Mouse (Mus musculus) left cerebral cortex, adult 2 months (tissue): ENCODE data around the gene Zbp1. TPM values are rescaled to one million over a fixed set of nuclear protein-coding genes. Genes with fewer than 3 reads are reported as not detected.

Source experiments
- DNase-seq, 2 experiments: peaks; one replicate each; pipeline ENCODE4 v3.0.0; 2021 to 2022; ENCODE audit warnings: low spot score in 2 of 2, mixed read lengths in 1 of 2; ENCODE audit errors: extremely low spot score in 1 of 2
- H3K27ac ChIP-seq: fragments of 200-600 bp; 2 replicates; pipeline ENCODE4 v1.8.1; 2022
- H3K4me3 ChIP-seq: fragments of 200-600 bp; 2 replicates; pipeline ENCODE4 v1.8.1; 2022
- CTCF ChIP-seq: fragments of 200-600 bp; IDR thresholded peaks from 2 replicates; pipeline ENCODE4 v1.8.1; 2022; ENCODE audit warnings: antibody characterized with exemption, mild to moderate bottlenecking, moderate library complexity
- intact Hi-C: fragments of 180-260 bp; cut with DNase I; formaldehyde crosslinking; loops from one replicate; pipeline ENCODE4 v1.15.1; 2025
- total RNA-seq, 2 experiments: library from RNA; stranded (reverse); gene quantifications; 2 replicates each; pipeline ENCODE4 v1.2.3; 2021

Gene Zbp1
- total RNA-seq, 2 experiments from 2014 or later: 0.36 TPM; not detected in 1

DNA sequence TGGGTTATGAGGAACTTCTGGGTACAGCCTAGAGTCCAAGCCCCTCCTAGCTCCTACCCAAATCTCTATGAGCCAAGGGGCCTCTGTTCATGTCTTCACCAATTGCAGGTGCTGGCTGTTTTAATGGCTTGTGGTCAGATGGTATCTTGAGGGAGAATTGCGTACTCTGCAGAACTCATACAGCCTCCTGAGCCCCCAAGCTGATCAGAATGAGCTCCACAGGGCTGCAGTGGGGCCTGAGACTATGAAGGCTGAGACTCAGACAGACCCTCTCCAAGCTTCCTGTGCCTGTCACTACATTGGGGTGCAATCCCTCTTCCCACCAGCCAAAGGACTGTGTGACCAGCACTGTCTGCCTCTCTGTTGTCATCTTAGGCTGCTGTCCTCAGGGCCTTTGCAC, 46.3 kb downstream of the Zbp1 start:
- DNase-seq: no peak
- TF ChIP-seq CTCF: no peak
- intact Hi-C loops: loop anchor here (5.0 kb wide), 1 partner anchor 150 kb away; the partner anchor contains the start of gene Rbm38
- H3K4me3 ChIP-seq: no peak overlapping the region
- peak overlapping the region; percentile 71 for H3K27ac ChIP-seq

DNA sequence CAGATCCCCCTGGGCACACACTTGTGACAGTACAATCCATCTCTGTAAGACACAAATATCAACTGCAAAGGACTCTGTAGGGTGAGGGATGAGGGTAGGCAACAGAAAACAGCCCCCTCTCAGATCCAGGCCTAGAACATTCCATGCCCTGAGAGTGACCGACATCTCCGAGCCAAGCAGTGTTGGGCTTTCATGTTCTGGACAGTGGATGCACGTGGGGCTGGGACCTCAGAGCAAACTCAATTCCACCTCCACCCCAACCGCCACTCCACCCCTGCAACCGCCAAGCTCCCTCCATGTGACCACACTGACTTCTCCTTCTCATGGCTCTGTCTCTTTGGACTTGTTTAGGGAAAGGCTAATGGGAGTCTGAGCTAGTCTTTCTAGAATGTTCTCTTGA, 46.8 kb downstream of the Zbp1 start:
- intact Hi-C loops: loop anchor here (5.0 kb wide), 1 partner anchor 150 kb away; the partner anchor contains the start of gene Rbm38
- no peak for TF ChIP-seq CTCF
- H3K27ac ChIP-seq: peak overlapping the region; percentile 71
- peak in 1 of 2 experiments; percentile 13 for DNase-seq
- H3K4me3 ChIP-seq: no peak overlapping the region

DNA sequence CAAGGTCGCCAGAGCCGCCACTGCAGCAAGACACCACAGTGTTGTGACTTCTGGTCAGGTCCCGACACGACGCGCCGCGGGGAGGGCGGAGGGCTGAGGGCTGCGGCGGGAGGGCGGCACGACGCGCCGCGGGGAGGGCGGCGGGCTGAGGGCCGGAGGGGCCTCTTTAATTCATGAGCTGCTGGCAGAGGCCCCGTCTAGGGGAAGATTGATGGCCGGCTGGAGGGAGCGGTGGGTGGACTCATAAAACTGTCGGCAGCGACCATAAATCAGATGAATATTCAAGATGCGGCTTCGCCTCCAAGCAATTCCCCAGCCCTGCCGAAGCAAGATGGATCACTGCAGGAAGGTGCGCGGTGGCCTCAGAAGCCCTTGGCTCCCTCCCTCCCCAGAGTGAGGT, 47.3 kb downstream of the Zbp1 start:
- no peak for TF ChIP-seq CTCF
- intact Hi-C loops: loop anchor here (5.0 kb wide), 1 partner anchor 149 kb away; the partner anchor contains the start of gene Rbm38
- Histone ChIP-seq H3K4me3 (no peak overlapping the region), H3K27ac (peak overlapping the region; percentile 71)
- peak in 1 of 2 experiments; percentile 36 for DNase-seq

DNA sequence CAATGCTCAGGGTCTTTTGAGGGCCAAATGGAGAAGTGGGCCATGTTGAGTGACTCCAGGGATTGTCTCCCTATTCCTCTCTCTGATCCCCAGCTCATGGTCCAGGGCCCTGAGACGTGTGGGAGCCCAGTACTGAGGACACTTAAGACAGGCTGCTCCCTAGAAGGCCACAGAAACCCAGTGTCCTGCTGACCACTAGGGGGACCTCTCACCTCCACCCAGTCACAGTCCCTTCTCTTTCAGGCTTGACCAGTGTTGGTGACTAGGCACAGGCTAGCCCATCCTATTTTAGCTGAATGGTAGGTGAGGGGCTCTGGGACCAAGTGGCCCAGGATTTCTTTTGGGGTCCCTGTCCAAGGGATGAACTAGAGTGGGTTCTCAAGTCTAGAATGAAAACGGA, 48.0 kb downstream of the Zbp1 start:
- Histone ChIP-seq H3K4me3 (no peak overlapping the region), H3K27ac (peak overlapping the region; percentile 17; the same call in 1 of the 2 replicates)
- no peak for DNase-seq
- TF ChIP-seq CTCF: peak; percentile 42
- intact Hi-C loops: loop anchor here (5.0 kb wide), 1 partner anchor 148 kb away; the partner anchor contains the start of gene Rbm38

DNA sequence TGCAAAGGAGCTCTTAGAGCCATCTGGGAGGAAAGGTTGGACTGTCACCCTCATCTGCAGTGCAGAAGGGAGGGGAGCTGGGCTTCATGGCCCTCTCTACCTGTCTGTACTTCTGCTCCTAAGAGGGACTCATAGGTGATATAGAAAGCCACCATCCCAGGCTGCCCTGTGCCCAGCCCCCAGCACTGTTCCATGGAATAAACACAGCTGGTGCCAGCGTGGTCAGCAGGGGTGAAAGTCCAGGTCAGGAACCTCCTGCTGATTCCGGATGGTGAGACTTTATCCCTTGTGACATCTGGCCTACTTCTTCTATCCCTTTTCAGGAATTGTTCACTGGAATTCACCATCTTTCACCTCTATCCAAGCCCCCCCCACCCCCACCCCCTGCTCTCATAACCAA, 48.6 kb downstream of the Zbp1 start:
- Histone ChIP-seq H3K27ac (no peak overlapping the region), H3K4me3 (no peak overlapping the region)
- intact Hi-C loops: loop anchor here (5.0 kb wide), 1 partner anchor 148 kb away; the partner anchor contains the start of gene Rbm38
- no peak for TF ChIP-seq CTCF
- DNase-seq: no peak

DNA sequence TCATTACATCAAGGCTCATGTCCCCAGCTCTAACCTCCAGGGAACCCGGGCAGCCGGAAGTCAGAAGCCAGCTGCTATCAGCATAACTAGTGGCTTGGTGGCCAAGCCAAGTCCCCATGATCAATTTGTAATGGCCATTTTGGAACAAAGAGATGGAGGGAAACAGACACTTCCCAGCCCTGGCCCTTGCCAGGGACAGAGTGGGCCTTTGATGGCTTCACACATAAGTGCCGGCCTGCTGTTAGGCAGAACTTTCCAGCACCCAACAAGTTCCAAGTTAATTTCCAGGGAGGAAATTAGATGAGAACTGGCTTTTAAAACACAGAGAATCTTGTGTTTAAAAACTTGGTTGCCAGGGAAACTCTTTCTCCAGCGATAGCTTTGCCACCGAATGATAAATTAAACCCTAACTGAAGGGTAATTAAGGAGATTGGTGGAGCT, 50.3 kb downstream of the Zbp1 start:
- H3K4me3 ChIP-seq: no peak overlapping the region
- peak overlapping the region; percentile 57 for H3K27ac ChIP-seq
- no peak for DNase-seq
- TF ChIP-seq CTCF: no peak
- intact Hi-C loops: no loop called here

DNA sequence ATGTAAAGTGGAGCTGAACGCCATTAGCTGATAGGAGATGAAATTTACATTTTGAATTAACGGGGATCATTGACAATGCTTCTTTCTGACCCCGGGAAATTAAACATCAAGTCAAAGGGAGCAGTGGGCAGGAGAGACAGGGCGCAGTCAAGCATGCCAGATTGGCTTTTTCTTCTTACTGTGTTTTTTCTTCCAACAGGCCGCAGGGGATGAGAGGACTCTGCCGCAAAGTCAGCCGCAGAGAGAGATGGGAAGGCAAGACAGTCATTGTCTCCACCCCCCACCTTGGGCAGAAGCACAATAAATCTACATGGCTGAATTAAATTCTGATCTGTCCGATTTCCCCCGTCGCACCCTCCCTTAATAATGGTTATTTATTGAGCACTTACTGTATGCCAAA, 53.4 kb downstream of the Zbp1 start:
- no peak overlapping the region for H3K27ac ChIP-seq
- TF ChIP-seq CTCF: no peak
- intact Hi-C loops: no loop called here
- no peak overlapping the region for H3K4me3 ChIP-seq
- DNase-seq: no peak

DNA sequence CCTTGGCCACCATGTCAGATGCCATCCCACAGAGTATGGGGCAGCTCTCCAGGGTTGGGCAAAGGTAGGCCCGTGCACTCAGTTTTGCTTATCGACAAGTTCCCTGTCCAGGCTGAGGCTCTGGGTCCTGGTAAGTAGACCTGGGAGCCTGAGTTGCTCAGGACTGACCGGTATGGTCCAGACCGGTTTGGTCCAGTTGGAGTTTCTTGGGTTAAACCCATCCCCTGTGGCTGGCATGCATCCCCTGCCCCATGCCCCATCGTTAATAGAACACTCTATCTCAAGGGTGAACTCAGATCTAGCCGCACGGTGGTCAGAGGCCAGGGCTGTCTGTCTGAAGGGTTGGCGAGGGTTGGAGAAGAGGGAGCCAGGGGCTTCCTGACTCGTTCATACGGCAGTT, 53.8 kb downstream of the Zbp1 start:
- DNase-seq: no peak
- TF ChIP-seq CTCF: no peak
- H3K27ac ChIP-seq: no peak overlapping the region
- H3K4me3 ChIP-seq: no peak overlapping the region
- intact Hi-C loops: no loop called here

DNA sequence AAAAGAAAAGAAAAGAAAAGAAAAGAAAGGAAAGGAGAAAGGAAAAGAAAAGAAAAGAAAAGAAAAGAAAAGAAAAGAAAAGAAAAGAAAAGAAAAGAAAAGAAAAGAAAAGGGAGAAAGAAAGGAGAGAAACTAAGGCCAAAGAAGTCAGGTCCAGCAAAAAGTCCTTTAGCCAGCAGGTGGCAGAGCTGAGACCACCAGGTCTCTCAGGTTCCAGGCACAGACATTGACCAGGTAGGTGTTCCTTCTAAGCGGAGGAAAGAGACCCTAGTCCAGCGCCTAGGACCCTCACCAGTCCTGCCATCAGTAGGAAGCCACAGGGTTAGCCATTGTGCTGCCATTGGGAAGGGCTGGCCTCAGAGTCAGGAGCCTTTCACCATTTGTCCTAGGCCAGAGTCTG, 54.4 kb downstream of the Zbp1 start:
- intact Hi-C loops: no loop called here
- peak; percentile 64 for TF ChIP-seq CTCF
- DNase-seq: no peak

DNA sequence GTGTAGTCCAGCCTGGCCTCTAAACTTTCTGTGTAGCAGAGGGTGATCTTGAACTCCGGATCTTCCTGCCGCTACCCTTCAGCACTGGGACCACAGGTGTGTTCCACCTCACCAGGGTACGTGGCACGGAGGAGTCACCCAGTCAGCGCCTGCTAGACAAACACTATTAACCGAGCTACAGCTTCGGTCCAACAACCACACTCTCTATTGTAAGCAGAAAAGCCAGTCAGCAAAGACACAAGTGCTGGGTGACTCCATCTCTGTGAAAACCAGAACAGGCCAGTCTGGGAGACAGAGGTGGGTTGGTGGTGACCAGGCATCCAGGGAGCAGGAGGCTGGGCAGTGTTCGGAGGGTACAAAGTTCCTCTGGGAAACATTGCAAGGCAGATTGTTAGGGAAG, 55.3 kb downstream of the Zbp1 start:
- TF ChIP-seq CTCF: no peak
- H3K27ac ChIP-seq: no peak overlapping the region
- no peak overlapping the region for H3K4me3 ChIP-seq
- no peak for DNase-seq
- intact Hi-C loops: no loop called here

More for the DNA sequence above, 54.4 kb downstream of the Zbp1 start:
- Histone ChIP-seq H3K27ac (no peak overlapping the region), H3K4me3 (no peak overlapping the region)

DNA sequence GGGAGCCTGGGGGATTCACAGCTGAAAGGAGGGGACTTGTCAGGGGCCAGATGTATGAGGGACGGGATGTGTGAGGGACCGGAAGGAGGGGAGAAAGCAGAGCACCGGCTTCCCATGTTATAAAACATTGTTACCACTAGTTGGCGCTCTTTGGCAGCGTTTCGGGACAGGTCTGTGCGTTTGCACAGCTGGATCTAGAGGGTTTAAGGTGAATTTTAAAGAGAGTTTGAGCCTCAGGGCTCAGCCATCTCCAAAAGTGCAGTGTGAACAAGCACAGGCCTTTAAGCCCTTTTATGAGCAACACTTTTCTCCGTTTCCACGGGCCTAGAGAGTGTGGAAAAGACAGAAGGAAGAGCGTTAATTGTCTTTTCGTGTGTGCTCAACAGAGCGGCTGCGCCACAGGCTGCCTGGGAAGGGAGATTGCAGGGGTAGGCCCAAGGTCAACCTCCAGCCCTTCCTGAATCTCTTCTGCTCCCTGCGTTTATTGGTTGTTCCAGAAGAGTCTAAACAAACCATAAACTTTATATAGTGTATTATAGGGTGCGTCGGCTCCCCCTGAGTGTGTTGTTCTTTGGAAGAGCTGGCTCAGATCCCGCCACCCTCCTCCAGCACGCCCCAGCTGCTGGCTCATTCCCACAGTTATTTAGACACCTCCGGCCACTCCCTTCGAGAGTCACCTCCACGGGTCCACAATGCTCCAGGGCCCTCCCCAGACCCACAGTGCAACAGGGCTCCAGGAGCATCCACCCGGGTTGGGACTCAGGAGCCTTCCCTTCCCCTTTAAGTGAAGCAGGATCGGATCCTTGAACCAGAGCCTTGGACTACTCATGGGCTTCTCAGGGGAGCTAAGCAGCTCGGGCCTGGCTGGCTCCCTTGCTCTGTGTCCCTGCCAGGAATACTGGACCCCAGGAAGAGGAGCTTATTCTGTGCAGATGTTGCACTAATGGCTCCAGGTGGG, 59.1 kb downstream of the Zbp1 start:
- peak; percentile 87 for TF ChIP-seq CTCF
- no peak overlapping the region for H3K27ac ChIP-seq
- no peak overlapping the region for H3K4me3 ChIP-seq
- peak in 1 of 2 experiments; percentile 44 for DNase-seq
- intact Hi-C loops: loop anchor here (2.0 kb wide), 1 partner anchor 21 kb away; no protein-coding TSS in a partner anchor

DNA sequence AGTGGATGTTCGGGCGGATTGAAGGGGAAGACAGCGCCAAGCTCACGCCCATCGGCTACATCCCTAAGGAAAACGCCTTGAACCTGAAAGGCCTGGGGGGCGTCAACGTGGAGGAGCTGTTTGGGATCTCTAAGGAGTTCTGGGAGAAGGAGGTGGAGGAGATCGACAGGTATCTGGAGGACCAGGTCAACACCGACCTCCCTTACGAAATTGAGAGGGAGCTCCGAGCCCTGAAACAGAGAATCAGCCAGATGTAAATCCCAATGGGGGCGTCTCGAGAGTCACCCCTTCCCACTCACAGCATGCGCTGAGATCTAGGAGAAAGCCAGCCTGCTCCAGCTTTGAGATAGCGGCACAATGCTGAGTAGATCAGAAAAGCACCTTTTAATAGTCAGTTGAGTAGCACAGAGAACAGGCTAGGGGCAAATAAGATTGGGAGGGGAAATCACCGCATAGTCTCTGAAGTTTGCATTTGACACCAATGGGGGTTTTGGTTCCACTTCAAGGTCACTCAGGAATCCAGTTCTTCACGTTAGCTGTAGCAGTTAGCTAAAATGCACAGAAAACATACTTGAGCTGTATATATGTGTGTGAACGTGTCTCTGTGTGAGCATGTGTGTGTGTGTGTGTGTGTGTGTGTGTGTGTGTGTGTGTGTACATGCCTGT, 60.2 kb downstream of the Zbp1 start:
- no peak for DNase-seq
- no peak for TF ChIP-seq CTCF
- Histone ChIP-seq H3K27ac (no peak overlapping the region), H3K4me3 (no peak overlapping the region)
- intact Hi-C loops: no loop called here
